Mouse (Mus musculus): Measurements from ENCODE around the gene Supv3l1.
A peak's percentile ranks its signal among the peaks of the same experiment; 100 is the strongest.
"Not testable (repeated sequence)": the region's sequence is repeated elsewhere in the genome, so short reads cannot be mapped to it uniquely, and the experiment has no call there.

The Supv3l1 gene

DNA sequence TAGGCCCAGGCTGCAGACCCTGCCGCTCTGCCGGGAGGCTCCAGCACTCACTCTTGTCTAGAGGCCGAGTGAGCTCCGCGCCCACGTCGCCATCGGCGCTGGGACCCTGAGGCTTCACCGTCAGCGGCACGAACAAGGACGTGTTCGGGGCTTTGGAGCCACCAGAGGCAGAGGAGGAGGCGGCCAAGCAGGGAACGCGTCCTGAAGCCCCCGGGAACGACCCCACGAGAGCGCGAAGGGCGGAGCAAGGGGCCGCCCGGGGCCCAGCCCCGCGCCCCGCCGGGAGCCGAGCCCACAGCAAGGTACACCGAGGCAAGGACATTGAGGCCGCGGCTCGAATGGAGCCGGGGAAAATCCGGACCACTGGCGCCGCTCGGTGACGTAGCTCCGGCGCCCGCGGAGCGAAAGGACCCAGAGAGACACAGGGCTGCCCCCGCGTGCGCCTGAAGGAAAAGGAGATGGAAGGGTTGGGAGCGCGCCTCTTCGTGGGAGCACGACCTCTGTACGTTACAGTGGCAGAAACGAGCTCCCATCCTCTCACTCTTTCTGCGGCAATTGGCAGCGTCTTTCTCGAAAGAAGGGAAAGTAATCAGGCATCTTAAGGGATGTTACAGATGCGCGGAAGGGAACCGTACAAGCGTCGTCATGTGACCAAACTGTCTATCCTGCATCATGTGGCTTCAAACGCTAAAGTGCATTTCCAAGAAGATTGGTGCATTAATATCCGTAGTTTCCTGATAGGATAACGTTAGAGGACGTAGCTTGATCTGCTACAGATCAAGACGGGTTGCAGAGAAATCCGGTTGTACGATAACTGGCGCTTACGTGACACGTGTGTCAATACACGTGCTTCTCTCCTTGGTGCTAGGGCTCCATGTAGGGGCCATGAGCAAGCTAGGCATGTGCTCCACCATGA, at the start of gene Supv3l1, which contains the start of gene 4930507D05Rik:
Gene Supv3l1 (minus strand): TSS at position 375 of the 916 bp plus-strand sequence.
Gene 4930507D05Rik (plus strand): TSS at position 126 of the 916 bp plus-strand sequence.
- peak; percentile 96 for DNase-seq

DNA sequence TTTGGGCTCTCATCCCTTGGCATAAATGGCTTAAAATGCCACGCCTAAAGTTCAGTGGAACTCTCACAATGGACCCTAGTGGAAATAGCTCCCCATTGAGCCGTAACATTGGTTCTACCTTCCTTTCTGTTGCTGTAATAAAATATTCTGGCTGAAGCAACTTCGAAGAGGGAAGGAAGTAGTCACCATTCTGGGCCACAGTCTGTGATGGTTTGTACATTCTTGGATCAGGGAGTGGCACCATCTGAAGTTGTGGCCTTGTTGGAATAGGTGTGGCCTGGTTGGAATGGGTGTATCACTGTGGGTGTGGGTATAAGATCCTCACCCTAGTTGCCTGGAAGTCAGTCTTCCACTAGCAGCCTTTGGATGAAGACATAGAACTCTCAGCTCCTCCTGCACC, 42.1 kb upstream of the Supv3l1 start:
- DNase-seq, result not testable (repeated sequence)

DNA sequence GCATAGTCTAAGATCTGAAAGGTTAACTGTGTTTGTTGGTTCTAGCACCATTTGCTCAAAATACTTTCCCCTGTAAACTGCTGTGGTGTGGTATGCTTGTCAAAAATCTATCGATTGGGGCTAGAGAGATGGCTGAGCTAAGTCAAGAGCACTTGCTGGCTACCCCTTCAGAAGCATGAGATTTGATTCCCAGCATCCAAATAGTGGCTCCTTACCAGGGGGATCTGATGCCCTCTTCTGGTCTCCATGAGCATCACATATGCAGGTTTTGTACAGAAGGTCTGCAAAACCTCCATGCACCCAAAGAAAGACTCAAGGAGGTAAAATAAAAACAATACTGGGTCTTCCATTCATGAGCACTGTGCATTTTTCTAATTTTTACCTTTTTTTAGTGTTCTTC, 38.7 kb upstream of the Supv3l1 start:
- peak; percentile 63 for DNase-seq

DNA sequence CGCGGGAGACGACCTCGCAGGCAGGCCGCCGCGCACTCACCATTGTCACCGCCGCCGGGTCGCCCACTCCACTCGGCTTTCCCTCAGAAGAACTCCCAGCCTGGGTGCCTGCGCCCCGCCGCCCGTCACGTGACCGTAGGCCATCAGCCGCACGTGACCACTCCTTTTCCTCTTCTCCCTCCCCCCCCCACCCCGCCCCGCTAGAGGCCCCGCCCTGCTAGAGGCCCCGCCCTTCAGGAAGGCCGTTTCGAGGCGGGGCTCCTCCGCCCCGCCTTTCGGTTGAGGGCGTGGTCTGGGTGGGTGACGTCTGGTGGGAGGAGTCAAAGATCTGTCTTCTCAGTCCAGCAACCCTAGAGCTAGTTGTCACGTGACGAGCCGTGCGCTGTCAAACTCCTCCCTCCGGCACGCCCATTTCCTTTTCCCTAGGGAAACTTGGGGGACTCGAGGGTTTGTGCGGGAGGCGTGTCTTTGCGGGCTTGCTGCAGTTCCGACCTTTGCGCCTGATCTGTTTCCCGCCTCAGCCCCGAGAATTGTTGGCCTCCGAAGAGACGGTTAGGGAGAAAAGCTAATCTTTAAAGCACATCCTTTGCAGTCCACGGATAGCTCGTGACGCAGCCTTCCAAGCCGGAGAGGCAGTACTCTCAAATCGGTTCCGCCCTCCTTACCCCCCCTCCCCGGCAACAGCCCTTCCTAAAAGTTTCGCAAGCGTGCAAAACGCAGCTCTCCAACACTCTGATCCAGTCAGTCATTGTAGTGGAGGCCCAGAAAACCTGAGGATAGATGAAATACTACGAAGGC, 37.3 kb upstream of the Supv3l1 start, which contains the start of gene Vps26a:
Gene Vps26a (minus strand): TSS at position 188 of the 798 bp plus-strand sequence.
- peak; percentile 99 for DNase-seq

DNA sequence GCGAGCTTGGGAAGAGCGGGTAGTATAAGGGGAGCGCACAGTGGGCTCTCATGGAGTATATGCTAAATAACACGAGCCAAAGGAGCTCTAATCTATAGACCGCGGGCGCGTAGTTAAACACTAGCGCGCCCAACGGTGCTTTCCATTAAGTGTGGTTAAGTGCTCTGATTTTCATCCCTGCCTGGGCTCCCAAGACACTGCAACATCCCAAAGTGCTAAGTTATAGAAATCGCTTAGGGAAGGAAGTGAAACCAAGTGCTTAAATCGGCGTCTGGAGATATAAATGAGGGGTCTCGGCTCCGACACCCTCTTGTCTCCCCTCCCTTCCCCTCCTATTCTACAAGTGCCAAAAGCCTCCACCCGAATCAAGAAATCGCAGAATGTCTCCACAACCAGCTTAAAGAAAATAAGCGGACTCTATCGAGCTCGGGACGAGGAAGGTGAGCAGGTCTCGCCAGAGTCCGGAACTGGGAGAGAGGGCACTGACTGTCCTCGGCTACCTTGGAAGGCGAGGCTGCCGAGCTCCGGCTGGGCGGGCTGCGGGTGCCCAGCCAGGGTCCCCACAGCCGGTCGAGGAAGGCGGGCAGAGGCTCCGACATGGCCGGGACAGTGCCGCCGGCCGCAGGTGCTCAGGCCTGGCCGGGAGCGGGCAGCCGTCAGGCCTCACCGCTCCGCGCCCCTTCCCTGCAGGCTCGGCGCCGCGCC, 36.5 kb upstream of the Supv3l1 start:
- peak; percentile 34 for DNase-seq

DNA sequence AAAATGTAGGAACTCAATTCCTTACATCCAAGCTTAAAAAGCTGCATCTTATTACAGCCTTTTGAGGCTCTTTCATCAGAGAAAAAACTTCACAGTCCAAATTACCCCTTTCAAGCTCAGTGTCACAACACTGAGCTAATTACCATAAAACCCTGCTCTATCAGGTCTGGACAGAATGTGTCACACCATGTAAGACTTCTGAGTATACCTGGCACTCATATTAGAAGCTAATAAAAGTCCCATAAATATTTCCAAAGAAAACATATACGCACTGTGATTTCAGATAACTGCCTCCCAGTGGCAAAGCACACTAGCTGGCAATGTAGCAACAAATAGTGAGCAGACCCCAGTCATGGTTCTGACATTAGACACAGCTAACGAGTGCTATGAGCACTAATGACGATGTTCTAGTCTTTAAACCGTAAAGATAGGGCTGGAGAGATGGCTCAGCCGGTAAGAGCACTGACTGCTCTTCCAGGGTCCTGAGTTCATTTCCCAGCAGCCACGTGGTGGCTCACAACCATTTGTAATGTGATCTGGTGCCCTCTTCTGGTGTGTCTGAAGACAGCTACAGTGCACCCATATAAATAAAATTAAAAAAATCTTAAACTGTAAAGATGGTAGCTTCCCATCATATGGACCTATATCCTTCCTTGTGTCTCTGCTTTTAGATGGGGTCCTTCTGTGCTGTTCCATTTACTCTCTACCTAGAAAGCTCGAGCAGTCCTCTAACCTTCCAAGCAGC, 31.7 kb upstream of the Supv3l1 start:
- DNase-seq, result peak; percentile 1

DNA sequence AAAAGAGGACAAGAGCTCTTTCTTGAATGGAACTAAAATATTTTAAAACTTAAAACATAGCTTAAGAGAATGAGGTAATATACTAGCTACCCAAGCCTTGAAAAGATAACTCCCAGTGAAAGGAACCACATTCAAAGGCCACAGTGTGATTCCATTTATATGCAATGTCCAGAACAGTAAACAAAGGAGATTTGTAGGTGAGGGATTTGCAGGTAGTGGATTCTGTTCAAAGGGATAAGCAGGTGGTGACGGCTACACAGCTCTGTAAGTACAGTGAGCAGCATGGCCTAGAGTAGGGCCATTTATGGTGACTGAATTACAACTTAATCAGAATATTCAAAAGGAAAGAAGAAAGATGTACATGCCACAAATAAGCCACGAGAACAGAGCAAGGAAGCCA, 27.4 kb upstream of the Supv3l1 start:
- no peak for DNase-seq

DNA sequence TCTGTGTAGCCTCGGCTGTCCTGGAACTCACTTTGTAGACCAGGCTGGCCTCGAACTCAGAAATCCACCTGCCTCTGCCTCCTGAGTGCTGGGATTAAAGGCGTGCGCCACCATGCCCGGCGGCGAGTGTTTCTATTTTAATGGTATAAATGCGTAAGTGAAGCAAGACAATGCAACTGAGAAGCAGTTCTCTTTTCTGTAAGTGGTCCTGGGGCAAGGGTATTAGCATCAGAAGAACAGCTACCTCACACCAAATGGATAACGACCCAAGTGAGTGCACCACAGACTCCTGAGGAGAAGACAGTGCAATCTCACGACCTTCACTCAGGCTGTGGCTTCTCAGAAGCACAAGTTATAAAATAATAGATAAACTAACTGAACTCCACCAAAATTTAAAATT, 25.4 kb upstream of the Supv3l1 start:
- DNase-seq, result no peak

DNA sequence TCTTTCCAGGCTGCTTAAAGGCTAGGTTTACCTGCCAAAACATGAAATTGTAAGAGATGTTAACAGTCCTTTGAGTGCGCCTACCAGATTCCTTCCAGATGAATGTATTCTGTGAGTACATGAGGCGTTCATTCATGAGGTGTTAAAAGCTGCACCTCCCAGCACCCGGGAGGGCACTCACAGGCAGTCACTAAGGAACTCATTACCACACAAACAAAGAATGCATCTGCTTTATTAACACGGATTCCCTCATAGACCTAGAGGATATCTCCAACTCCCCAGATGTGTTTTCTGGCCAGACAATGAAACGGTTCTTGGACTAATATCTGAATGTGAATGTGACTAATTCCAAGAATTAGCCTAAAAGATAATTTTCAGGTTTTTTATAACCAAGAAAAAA, 21.6 kb upstream of the Supv3l1 start:
- DNase-seq, result no peak

DNA sequence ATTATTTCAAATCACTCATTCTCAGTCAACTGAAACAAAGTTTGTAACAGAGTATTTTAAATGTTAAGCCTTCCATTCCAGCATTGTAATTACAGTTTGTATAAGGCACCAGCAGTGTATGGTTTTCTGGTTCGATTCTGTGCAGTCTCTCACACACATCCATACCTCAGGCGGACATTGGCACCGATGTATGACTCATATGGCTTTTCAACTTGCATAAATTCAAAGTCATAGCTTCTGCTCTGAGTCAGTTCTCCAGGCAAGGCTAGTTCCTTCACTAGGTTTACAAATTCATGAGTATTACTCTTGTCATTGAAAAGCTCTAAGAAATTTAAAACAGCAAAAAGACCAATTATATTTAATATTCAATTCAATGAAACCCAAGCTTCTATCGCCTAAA, 20.2 kb upstream of the Supv3l1 start:
- no peak for DNase-seq

DNA sequence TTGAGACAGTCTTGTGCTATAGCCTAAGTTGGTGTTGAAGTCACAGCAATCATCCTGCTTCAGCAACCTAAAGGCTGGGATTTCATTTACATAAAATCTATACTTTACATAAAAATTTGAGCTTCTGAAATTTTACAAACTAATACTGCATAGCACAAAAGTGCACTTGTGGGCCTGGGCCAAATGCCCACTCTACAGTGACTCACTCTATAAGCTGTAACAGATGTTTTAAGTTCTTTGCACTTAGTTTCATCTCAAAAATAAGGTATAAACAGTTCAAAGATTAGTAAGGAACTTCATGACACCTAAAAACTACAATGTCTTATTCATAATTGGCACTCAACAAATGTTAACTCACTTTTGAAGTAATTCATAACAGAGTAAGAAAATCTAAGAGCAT, 11.8 kb upstream of the Supv3l1 start:
- DNase-seq, result no peak

DNA sequence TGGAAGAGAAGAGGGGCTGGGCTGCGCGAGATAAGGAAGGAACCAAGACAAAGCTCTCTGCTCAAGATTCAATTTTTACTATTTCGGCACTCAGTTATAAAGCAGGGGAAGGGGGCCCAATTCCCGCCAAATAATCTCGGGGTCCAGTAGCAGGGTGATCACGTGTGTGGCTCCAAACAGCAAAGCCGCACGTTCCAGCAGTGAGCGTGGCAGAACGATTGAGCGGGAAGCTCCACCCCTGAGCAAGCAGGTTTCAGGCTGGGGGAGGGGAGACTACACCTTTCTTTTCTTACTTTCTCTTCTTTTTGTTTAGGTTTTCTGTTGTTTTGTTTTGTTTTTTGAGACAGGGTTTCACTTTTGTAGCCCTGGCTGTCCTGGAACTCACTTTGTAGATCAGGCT, 2.5 kb upstream of the Supv3l1 start:
- DNase-seq, result not testable (repeated sequence)

DNA sequence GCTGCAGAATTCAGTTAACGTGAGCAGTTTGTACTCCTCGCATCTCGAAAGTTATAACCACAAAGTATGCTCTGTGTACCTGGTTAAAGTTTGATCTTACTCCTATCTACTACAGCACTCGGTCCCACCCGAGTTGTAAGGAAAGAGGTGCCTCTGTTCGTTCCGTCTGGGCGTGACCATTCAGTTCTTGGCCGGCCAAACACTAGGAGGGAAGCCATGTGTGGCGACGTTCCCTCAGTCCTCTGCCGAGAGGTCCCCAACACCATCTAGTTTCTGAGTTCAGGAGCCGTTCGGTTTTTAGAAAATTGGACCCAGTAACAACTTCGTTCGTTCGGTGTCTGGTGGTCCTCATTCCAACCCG, 722 bp upstream of the Supv3l1 start:
- DNase-seq, result no peak

DNA sequence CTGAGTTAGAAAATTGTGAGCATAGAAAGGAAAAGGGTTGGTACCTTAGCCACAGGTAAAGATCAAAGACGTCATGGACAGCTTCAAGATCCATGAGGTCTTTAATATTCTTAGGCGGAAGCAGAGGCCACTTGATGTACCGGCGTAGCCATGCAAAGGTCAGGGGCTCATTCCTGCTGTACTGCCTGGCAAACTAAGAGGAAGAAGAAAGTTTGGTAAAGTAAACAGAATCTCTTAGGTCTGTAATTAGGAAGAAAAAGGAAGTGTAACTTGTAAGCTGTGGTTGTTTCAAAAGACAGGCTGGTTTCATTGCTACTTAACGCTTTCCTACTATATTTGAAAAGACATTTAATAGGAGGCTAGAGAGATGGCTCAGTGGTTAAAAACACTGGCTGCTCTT, 19.1 kb downstream of the Supv3l1 start:
- DNase-seq, result no peak

DNA sequence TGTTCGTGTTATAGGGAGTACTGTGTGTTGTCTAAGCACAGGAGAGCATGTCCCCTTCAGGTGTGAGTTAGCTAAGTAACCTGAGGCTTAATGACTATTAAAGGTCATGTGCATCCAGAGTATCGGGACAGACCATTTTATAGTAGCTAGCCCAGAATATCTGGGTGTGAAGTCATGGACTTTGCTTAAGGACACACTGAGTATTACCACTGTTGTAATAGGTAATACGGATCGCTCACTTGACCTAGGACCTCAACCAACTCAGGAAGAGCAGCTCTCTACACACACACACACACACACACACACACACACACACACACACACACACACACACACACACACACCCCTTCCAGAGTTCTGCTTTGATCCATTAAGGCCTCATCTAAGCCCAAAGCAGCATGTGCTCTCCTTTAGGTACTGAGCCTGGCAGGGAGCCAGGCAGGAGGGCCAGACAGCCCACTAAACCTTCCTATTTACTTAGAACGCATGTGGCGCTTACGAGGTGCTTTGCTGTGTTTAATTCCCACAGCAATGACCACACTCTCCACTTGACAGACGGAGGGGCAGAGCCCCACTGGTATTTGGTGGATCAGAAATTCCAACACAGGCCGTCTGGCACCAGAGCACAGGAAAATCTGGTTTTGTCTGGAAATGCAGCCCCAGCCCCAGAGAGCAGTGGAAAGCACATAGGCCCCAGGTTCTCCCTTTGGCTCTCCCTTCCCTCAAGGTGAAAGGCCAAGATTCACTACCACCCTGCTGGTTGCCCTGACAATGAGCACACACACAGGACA, 24.3 kb downstream of the Supv3l1 start:
- DNase-seq, result peak; percentile 31

DNA sequence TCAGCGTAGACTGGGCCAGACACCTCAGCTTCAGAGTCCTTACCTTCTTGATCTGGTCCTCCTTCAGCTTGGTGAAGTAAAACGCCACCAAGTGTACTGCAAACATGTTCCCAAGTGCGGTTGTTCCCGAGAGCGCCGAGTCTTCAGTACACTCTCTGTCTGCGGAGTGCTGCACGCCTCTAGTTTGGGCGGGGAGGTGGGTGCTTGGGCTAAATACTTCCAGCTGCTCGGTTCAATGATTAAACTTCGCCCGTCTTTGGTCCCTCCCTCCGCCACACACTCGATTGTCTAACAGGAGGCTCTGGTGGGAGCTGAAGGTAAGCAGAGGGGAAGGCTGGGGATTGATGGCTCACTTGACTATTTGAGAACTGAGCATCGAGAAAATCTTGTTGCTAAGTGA, 27.3 kb downstream of the Supv3l1 start, which contains the start of gene Hkdc1:
Gene Hkdc1 (minus strand): TSS at position 237 of the 400 bp plus-strand sequence.
- DNase-seq, result peak; percentile 17

DNA sequence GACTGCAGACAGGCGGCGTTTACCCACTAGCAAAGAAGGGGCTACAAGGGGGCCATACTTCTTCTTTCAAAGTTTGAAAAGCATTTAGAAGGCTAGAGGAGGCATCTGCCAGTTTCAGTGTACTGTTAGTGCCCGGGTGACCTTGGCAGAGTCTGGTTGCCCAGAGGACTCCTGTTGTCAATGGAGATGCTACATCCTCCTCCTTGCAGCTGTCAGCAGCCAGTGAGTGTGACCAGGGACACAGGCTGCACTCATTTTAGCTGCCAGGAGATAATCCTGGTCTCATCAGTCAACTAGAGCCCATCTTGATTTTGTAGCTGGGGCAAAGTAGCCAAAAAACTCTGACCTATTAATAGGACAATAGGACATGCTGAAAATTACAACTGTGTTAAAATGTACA, 28.4 kb downstream of the Supv3l1 start:
- no peak for DNase-seq

DNA sequence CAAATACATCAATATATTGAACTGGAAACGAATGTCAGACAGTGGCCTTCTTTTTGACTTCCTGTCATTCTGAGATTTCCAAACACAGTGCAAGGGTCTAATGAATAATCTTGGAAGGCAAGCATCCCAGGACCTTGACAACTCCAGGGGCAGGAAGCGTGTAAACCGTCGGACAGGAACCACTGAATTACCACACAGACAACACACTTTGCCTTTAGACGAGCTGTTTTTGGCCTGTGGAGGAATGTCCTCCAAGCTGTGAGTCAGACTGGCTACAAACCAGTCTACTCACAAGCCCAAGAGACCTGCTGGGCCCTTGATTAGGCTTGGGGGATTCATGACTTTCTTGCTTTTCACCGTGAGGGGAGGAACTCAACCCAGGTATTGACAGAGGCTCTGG, 29.1 kb downstream of the Supv3l1 start:
- no peak for DNase-seq

DNA sequence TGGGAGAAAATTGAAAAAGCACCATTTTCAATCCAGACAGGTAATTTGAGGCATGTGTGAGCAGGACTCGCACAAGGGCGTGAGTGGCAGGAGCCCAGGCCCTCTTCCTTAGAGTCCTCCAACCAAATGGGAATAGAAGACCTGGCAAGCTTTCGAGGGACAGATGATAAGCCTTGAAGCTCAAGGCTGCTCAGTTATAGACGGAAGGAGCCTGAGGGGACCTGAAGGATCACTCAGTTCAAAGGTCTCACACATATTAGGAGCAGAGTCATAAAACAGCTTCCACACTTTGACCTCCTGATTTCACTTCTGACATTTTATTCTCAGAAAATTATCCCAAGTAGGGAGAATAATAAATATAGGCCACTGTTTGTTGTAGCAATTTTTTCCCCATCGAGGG, 30.1 kb downstream of the Supv3l1 start:
- DNase-seq, result no peak

DNA sequence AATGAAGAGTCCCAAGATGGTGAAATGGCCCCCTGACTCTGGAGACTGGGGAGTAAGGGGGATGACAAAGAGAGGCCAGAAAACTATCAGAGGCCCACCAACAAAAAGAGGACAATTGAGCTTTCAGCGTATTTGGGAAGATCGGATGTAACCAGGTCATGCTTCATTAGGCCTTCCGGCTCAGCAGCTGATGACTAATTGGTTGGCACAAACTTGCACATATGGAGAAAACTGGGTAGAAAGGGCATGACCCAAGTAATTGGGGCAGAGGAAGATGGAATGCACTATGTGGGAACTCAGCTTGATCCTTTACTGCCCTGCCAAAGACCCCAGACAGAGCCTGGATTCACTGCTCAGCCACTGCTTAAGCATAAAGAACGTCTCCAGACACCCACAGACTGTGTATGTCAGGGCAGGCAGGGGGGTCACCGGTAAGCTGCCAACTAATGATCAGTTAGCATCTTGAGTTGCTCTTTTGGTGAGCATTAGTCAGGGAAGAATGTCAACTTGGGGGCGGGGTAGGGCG, 30.6 kb downstream of the Supv3l1 start:
- no peak for DNase-seq

DNA sequence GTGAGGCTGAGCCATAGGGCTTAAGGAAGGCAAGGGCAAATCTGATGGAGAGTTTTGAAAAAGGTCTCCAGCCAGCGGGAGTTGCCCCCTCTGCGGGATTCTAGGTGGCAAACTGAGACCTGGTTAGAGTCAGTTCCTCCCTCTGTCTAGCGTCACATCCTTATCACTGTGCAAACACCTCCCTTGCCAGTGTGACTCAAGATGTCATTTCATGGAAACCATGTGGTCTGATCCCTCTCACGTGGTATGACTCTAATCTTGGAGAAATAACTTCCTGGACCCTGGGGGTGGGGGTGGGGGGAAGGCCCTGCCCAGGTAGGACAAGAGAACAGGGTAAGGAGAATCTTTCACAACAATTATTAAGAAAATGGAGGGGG, 35.9 kb downstream of the Supv3l1 start:
- no peak for DNase-seq
